In the genomic region with DNA sequence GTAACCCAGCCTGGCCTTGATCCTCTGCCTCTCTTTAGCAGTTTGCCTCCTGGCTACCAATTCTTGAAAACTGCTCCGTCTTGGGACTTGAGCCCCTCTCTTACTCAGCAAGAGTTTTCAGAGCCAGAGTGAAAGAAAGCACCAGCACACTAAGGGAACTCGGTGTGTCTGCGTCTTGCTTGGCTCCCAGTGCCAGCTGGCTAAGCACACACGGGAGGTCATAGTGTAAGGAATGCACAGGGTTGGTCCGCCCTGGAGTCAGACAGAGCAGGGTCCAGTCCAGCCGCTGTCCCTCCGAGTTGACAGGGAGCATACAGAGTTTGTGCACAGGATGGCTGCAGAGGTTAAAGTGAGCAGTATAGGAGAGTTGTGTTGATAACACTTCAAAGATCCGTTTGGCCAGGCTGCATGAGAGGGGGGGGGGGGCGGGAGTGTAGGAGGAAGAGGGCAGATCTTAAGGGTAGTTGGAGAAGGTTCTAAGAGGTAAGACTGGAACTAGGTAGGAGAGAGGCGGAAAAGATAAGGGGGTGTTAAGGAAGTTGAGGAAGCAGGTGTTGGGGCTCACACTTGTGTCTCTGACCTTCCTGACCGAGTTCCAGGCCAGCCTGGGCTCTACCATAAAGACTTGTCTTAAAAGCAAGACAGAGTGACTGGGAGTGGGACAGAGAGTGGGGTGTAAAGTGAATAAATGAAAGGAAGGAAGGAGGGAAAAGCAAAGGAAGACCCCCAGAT, we compare ENCODE assay signal across 7 mouse cellular contexts. TPM values are rescaled to one million over a fixed set of nuclear protein-coding genes. Genes with fewer than 3 reads are reported as not detected.
A peak's percentile ranks its signal among the peaks of the same experiment; 100 is the strongest.
DNase-seq lines count a peak whose midpoint lies in the region; ATAC-seq and TF ChIP-seq lines count a peak whose summit lies in the region.

No protein-coding gene starts in this region.

- TF ChIP-seq CTCF in E14TG2a.4 (conservative IDR thresholded peaks at IDR 0.05; ENCODE audit: low read length), result no peak
- TF ChIP-seq CTCF in heart, adult 2 months (IDR thresholded peaks at IDR 0.05), result no peak
- TF ChIP-seq CTCF in kidney, postnatal 0 days (IDR thresholded peaks at IDR 0.05; ENCODE audit: low read depth), result no peak

- H3K27ac ChIP-seq in heart, adult 2 months, result peak overlapping the region; percentile 53
- peak overlapping the region; percentile 75 for H3K27ac ChIP-seq in kidney, postnatal 0 days

- peaks cover 3% of the 10 kb centered on the region; the same call in 1 of the 2 replicates for H3K27me3 ChIP-seq in E14TG2a.4 (ENCODE audit: insufficient read depth, low read length)
- H3K27me3 ChIP-seq in heart, adult 2 months (ENCODE audit: control insufficient read depth, insufficient read depth, low read length), result no peaks in the 10 kb centered on the region
- no peaks in the 10 kb centered on the region for H3K27me3 ChIP-seq in kidney, postnatal 0 days (ENCODE audit: insufficient read depth, low read length)

- H3K9me3 ChIP-seq in E14TG2a.4 (ENCODE audit: low read length), result no peaks in the 10 kb centered on the region
- no peaks in the 10 kb centered on the region for H3K9me3 ChIP-seq in kidney, postnatal 0 days (replicated peaks; ENCODE audit: low read length)

- peaks cover 4% of the 10 kb centered on the region for H3K79me2 ChIP-seq in heart, adult 2 months (replicated peaks; ENCODE audit: control insufficient read depth, insufficient read depth, low read length)

- peaks cover 28% of the 10 kb centered on the region for H3K36me3 ChIP-seq in E14TG2a.4 (ENCODE audit: insufficient read depth, low read length)
- peaks cover 12% of the 10 kb centered on the region for H3K36me3 ChIP-seq in heart, adult 2 months (ENCODE audit: control insufficient read depth, insufficient read depth, low read length)
- peaks cover 11% of the 10 kb centered on the region; the same call in 1 of the 2 replicates for H3K36me3 ChIP-seq in kidney, postnatal 0 days (ENCODE audit: insufficient read depth, low read length)

- ATAC-seq in kidney, postnatal 0 days (replicated peaks; ENCODE audit: low FRiP score, low read depth), result no peak; the same call in 1 of the 2 replicates

- 12% methylated on average over 11 of the region's 11 CpGs for WGBS in heart, adult 2 months
- WGBS in kidney, postnatal 0 days, result 19% methylated on average over 11 of the region's 11 CpGs

- H3K4me2 ChIP-seq in kidney, postnatal 0 days (ENCODE audit: low read length), result peak overlapping the region; percentile 31; the same call in 1 of the 2 replicates

- peak; percentile 19 for DNase-seq in ZHBTc4 (ENCODE audit: low read depth, low spot score)
- DNase-seq in heart, adult 2 months, result peak; percentile 58 to 73
- peak; percentile 62 for DNase-seq in kidney, postnatal 0 days (ENCODE audit: low spot score)
- peak; percentile 81 for DNase-seq in skeletal muscle tissue, adult 2 months (ENCODE audit: low read depth, low spot score)
- DNase-seq in cerebellum, postnatal 14 days, result no peak
- no peak for DNase-seq in cerebellum, postnatal 36 days

- peaks cover 76% of the 10 kb centered on the region for H3K4me1 ChIP-seq in E14TG2a.4 (replicated peaks; ENCODE audit: low read depth, low read length)
- peaks cover 32% of the 10 kb centered on the region for H3K4me1 ChIP-seq in heart, adult 2 months (ENCODE audit: control insufficient read depth, insufficient read depth, low read length)
- peaks cover 28% of the 10 kb centered on the region for H3K4me1 ChIP-seq in kidney, postnatal 0 days (replicated peaks; ENCODE audit: insufficient read depth, low read length)

- intact Hi-C loops in heart, adult 2 months (cut with DNase I), result loop anchor here (5.0 kb wide), 2 partner anchors 247 to 553 kb away; a partner anchor contains a TSS

- peak overlapping the region; percentile 34 for H3K9ac ChIP-seq in heart, adult 2 months (ENCODE audit: low read depth, low read length)
- peak overlapping the region; percentile 32; the same call in 1 of the 2 replicates for H3K9ac ChIP-seq in kidney, postnatal 0 days (ENCODE audit: low read depth, low read length)

- no peak for TF ChIP-seq EP300 in heart, adult 2 months (IDR thresholded peaks at IDR 0.05; ENCODE audit: insufficient read depth, low read depth, low read length)

- peak overlapping the region; percentile 54 for H3K4me3 ChIP-seq in E14TG2a.4 (replicated peaks; ENCODE audit: low read length)
- H3K4me3 ChIP-seq in heart, adult 2 months, result peak overlapping the region; percentile 12; the same call in 1 of the 2 replicates
- no peak overlapping the region for H3K4me3 ChIP-seq in kidney, postnatal 0 days (replicated peaks; ENCODE audit: low read depth, low read length)

- TF ChIP-seq POLR2A in heart, adult 2 months (IDR thresholded peaks at IDR 0.05; ENCODE audit: insufficient read depth, low read depth, low read length), result peak; percentile 22; the same call in 1 of the 2 replicates

RNA-seq across cellular contexts. Expression of a gene that starts 4.6 kb away (rescaled TPM):
- total RNA-seq in heart, adult 2 months (2021), result 10 to 100 TPM; 10.6 to 11.1 TPM
- 6.7 and 10.2 TPM in 2 replicates for polyA plus RNA-seq in heart, adult 2 months (2012; rRNA removed)
- 12.6 and 12.8 TPM in 2 replicates for polyA plus RNA-seq in kidney, postnatal 0 days (2015; fragmentation: Nextera tagmentation; extraction: Ambion mirVana)

RNA-seq across cellular contexts. Expression of a gene that starts 50.4 kb away (rescaled TPM):
- 100 to 1,000 TPM; 418 to 454 TPM for total RNA-seq in heart, adult 2 months (2021)
- polyA plus RNA-seq in heart, adult 2 months (2012; rRNA removed), result 101 and 165 TPM in 2 replicates
- 40.5 and 41.2 TPM in 2 replicates for polyA plus RNA-seq in kidney, postnatal 0 days (2015; fragmentation: Nextera tagmentation; extraction: Ambion mirVana)

Comparison
In these comparisons a context has a peak if more than half of its experiments do, and no peak if none do; other contexts are left out.
1. DNase-seq: peak in ZHBTc4 (single experiment), heart, adult 2 months (2 of 2), kidney, postnatal 0 days (single experiment) and skeletal muscle tissue, adult 2 months (single experiment); none in cerebellum, postnatal 14 days (0 of 2) and cerebellum, postnatal 36 days (0 of 2).